Mouse (Mus musculus): Measurements from ENCODE around the gene Sfmbt2. TPM values are rescaled to one million over a fixed set of nuclear protein-coding genes. Genes with fewer than 3 reads are reported as not detected.
A peak's percentile ranks its signal among the peaks of the same experiment; 100 is the strongest.

Gene Sfmbt2
- polyA plus RNA-seq, 1 experiment from 2014 or later: 0.65 TPM

DNA sequence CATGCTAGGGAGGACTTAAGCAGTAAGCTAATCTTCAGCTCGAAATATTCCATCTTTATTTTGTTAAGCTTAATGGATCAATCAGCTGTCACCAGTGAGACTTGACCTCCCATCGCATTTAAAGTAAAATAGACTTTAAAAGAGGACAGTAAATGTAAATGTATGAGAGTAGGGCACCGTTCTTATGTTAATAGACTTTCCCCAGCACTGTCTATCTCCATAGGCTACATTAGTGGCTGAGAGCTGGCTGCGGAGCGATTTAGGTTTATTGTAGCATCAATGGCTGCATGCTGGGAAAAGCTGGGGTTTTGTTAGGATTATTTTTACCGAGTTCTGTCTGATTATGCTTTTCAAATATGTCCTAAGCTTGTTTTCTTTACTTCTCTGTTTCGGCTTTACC is 20.5 kb downstream of the Sfmbt2 start:
- Histone ChIP-seq H3K4me3 (ENCODE audit: low read depth, low read length) (no peak overlapping the region), H3K4me2 (replicated peaks; ENCODE audit: low read depth) (no peak overlapping the region), H3K27ac (replicated peaks) (no peak overlapping the region), H3K27me3 (ENCODE audit: control insufficient read depth, insufficient read depth, low read length) (no peaks in the 10 kb centered on the region), H3K36me3 (ENCODE audit: control insufficient read depth, insufficient read depth, low read length) (no peaks in the 10 kb centered on the region), H3K4me1 (replicated peaks; ENCODE audit: control insufficient read depth, insufficient read depth) (no peaks in the 10 kb centered on the region), H3K9me3 (ENCODE audit: control insufficient read depth, low read length) (no peaks in the 10 kb centered on the region), H3K9ac (ENCODE audit: low read length) (no peak overlapping the region)
- WGBS: 49% methylated on average over 7 of the region's 7 CpGs
- TF ChIP-seq CTCF (IDR thresholded peaks at IDR 0.05; ENCODE audit: low read depth) (no peak), EP300 (optimal IDR thresholded peaks at IDR 0.05) (no peak)
- ATAC-seq (ENCODE audit: low FRiP score, low TSS enrichment): no peak
- DNase-seq (ENCODE audit: low spot score): no peak

DNA sequence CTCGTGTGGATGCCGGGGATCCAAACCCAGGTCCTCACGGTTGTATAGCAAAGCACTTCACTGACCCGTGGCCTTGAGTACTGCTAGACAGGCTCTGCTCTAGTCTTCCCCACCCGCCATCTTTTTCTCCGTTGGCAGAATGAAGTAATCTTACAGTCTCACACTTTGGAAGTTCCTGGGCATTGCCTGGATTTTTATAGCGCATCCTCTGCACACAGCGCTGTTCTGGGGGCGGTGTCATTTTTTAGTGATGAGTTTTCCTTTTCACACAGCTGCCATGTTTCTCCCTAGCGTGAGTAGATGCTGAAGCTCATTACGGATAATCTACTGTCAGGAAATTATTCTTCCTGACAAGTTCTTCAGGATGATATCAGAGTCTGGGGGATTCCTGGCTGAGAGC is 24.8 kb downstream of the Sfmbt2 start:
- Histone ChIP-seq H3K27me3 (ENCODE audit: control insufficient read depth, insufficient read depth, low read length) (no peaks in the 10 kb centered on the region), H3K4me1 (replicated peaks; ENCODE audit: control insufficient read depth, insufficient read depth) (no peaks in the 10 kb centered on the region), H3K9ac (ENCODE audit: low read length) (no peak overlapping the region), H3K36me3 (ENCODE audit: control insufficient read depth, insufficient read depth, low read length) (no peaks in the 10 kb centered on the region), H3K4me3 (ENCODE audit: low read depth, low read length) (no peak overlapping the region), H3K27ac (replicated peaks) (no peak overlapping the region), H3K9me3 (ENCODE audit: control insufficient read depth, low read length) (no peaks in the 10 kb centered on the region), H3K4me2 (replicated peaks; ENCODE audit: low read depth) (no peak overlapping the region)
- 90% methylated on average over 11 of the region's 11 CpGs for WGBS
- no peak for TF ChIP-seq CTCF (IDR thresholded peaks at IDR 0.05; ENCODE audit: low read depth)
- no peak for TF ChIP-seq EP300 (optimal IDR thresholded peaks at IDR 0.05)
- ATAC-seq (ENCODE audit: low FRiP score, low TSS enrichment) (no peak), DNase-seq (ENCODE audit: low spot score) (no peak)

DNA sequence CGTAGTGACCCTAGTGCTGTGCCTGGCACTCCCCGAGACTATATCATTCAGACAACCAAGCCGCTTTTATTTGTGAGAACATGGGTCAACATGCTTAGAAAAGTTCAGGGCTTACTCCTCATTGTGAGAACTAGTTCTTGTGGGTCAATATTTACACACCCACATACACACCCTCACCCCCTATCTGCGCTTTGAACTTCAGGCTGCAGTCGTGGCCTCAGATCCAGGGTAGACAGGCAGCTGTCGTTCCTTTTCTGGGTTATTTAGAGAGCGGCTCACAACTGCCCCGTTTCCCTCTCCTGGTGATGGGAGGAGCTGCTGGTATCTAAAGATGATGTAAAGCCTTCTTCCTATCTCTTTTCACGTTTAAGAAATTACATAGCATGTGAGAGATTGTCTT is 27.5 kb downstream of the Sfmbt2 start:
- DNase-seq (ENCODE audit: low spot score): no peak
- H3K27ac ChIP-seq (replicated peaks): no peak overlapping the region
- H3K9me3 ChIP-seq (ENCODE audit: control insufficient read depth, low read length): no peaks in the 10 kb centered on the region
- peak; percentile 49; the same call in 1 of the 2 replicates for ATAC-seq (ENCODE audit: low FRiP score, low TSS enrichment)
- WGBS: 36% methylated on average over 9 of the region's 9 CpGs
- H3K4me2 ChIP-seq (replicated peaks; ENCODE audit: low read depth): no peak overlapping the region
- no peaks in the 10 kb centered on the region for H3K4me1 ChIP-seq (replicated peaks; ENCODE audit: control insufficient read depth, insufficient read depth)
- H3K4me3 ChIP-seq (ENCODE audit: low read depth, low read length): no peak overlapping the region
- no peak for TF ChIP-seq CTCF (IDR thresholded peaks at IDR 0.05; ENCODE audit: low read depth)
- TF ChIP-seq EP300 (optimal IDR thresholded peaks at IDR 0.05): no peak
- no peaks in the 10 kb centered on the region for H3K36me3 ChIP-seq (ENCODE audit: control insufficient read depth, insufficient read depth, low read length)
- no peak overlapping the region for H3K9ac ChIP-seq (ENCODE audit: low read length)
- no peaks in the 10 kb centered on the region for H3K27me3 ChIP-seq (ENCODE audit: control insufficient read depth, insufficient read depth, low read length)

DNA sequence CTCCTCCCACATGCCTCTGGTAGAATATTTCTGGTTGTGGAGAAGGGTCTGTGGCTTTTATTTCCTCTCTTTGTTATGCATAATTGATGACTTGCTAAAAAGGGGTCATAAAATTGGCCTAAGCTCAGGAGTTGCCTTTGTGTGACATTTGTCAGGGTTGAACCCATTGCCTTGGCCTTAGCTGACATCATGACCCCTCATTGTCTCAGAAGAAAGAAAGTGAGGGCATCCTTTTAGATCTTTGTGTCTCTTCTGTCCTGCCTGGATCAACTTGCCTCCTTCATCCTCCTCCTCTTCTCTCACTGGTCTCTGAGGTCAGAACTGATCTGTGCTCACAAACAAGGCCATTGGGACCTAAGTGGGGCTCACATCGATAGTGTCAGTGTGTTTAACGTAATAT is 35.8 kb downstream of the Sfmbt2 start:
- H3K9me3 ChIP-seq (ENCODE audit: control insufficient read depth, low read length): no peaks in the 10 kb centered on the region
- no peaks in the 10 kb centered on the region for H3K4me1 ChIP-seq (replicated peaks; ENCODE audit: control insufficient read depth, insufficient read depth)
- TF ChIP-seq EP300 (optimal IDR thresholded peaks at IDR 0.05) (no peak), CTCF (IDR thresholded peaks at IDR 0.05; ENCODE audit: low read depth) (no peak)
- no peak overlapping the region for H3K4me3 ChIP-seq (ENCODE audit: low read depth, low read length)
- no peak for DNase-seq (ENCODE audit: low spot score)
- H3K36me3 ChIP-seq (ENCODE audit: control insufficient read depth, insufficient read depth, low read length): no peaks in the 10 kb centered on the region
- H3K9ac ChIP-seq (ENCODE audit: low read length): no peak overlapping the region
- ATAC-seq (ENCODE audit: low FRiP score, low TSS enrichment): no peak
- WGBS: 84% methylated on average over 2 of the region's 2 CpGs
- H3K4me2 ChIP-seq (replicated peaks; ENCODE audit: low read depth): no peak overlapping the region
- H3K27me3 ChIP-seq (ENCODE audit: control insufficient read depth, insufficient read depth, low read length): no peaks in the 10 kb centered on the region
- H3K27ac ChIP-seq (replicated peaks): no peak overlapping the region

DNA sequence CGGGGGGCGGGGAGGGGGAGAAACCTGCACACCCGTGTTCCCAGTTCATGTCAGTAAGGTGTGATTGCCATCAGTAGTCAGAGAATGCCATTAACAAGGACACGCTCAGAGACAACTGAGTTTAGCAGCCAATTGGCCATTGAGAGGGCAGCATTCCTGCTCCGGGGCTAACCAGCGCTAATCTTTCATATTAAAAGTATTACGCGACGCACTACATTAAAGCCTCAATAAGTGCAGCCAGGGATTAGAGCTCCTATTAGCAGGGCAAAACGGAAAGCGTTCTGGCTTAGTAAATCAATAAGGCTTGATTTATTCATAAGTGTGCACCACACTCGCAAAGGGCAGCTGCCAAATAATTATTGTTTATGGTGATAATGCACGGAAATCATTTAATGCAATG is 39.1 kb downstream of the Sfmbt2 start:
- 82% methylated on average over 13 of the region's 13 CpGs for WGBS
- ATAC-seq (ENCODE audit: low FRiP score, low TSS enrichment): no peak
- Histone ChIP-seq H3K27me3 (ENCODE audit: control insufficient read depth, insufficient read depth, low read length) (no peaks in the 10 kb centered on the region), H3K4me1 (replicated peaks; ENCODE audit: control insufficient read depth, insufficient read depth) (no peaks in the 10 kb centered on the region), H3K36me3 (ENCODE audit: control insufficient read depth, insufficient read depth, low read length) (no peaks in the 10 kb centered on the region), H3K27ac (replicated peaks) (no peak overlapping the region), H3K4me2 (replicated peaks; ENCODE audit: low read depth) (no peak overlapping the region), H3K9ac (ENCODE audit: low read length) (no peak overlapping the region), H3K9me3 (ENCODE audit: control insufficient read depth, low read length) (no peaks in the 10 kb centered on the region), H3K4me3 (ENCODE audit: low read depth, low read length) (no peak overlapping the region)
- DNase-seq (ENCODE audit: low spot score): no peak
- no peak for TF ChIP-seq CTCF (IDR thresholded peaks at IDR 0.05; ENCODE audit: low read depth)
- no peak for TF ChIP-seq EP300 (optimal IDR thresholded peaks at IDR 0.05)

DNA sequence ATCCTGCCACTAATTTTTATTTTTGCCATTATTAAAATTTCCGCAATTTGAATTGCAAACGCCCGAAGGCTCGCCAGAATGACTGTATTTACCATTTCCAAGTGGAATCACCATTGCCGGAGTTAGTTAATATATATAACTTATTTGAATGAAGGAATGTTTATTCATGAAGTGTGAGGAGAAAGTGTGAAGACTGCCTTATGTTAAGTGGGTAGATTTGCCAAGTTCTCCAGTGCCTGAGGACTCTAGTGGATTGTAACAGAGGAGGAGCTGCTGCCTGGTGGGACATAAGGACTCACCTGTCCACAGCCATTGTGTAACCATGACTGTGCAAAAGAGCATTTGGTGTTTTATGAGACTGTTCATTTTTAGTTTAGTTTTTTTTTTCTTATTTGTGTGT is 39.8 kb downstream of the Sfmbt2 start:
- Histone ChIP-seq H3K27me3 (ENCODE audit: control insufficient read depth, insufficient read depth, low read length) (no peaks in the 10 kb centered on the region), H3K4me3 (ENCODE audit: low read depth, low read length) (no peak overlapping the region), H3K4me2 (replicated peaks; ENCODE audit: low read depth) (no peak overlapping the region), H3K4me1 (replicated peaks; ENCODE audit: control insufficient read depth, insufficient read depth) (no peaks in the 10 kb centered on the region), H3K9me3 (ENCODE audit: control insufficient read depth, low read length) (no peaks in the 10 kb centered on the region), H3K9ac (ENCODE audit: low read length) (no peak overlapping the region), H3K27ac (replicated peaks) (no peak overlapping the region), H3K36me3 (ENCODE audit: control insufficient read depth, insufficient read depth, low read length) (no peaks in the 10 kb centered on the region)
- no peak for TF ChIP-seq EP300 (optimal IDR thresholded peaks at IDR 0.05)
- TF ChIP-seq CTCF (IDR thresholded peaks at IDR 0.05; ENCODE audit: low read depth): no peak
- ATAC-seq (ENCODE audit: low FRiP score, low TSS enrichment) (no peak), DNase-seq (ENCODE audit: low spot score) (no peak)
- WGBS: 85% methylated on average over 5 of the region's 5 CpGs
